Mouse (Mus musculus) ES-E14 (cell line): Measurements from ENCODE around the gene Fhl1. TPM values are rescaled to one million over a fixed set of nuclear protein-coding genes. Genes with fewer than 3 reads are reported as not detected.
A peak's percentile ranks its signal among the peaks of the same experiment; 100 is the strongest.

Experiments
- DNase-seq: peaks from one replicate; pipeline ENCODE4 v3.0.0-alpha.2; 2013; ENCODE audit warnings: low read depth, low spot score
- H3K27ac ChIP-seq: 2 replicates; pipeline ENCODE4 v1.5.1; 2012; ENCODE audit warnings: low read depth, mild to moderate bottlenecking, low read length, moderate library complexity, mixed read lengths; ENCODE audit not compliant: poor library complexity, insufficient read depth, severe bottlenecking
- H3K36me3 ChIP-seq: 2 replicates; pipeline ENCODE4 v1.6.1; 2012; ENCODE audit warnings: mild to moderate bottlenecking, low read length, moderate library complexity, mixed read lengths; ENCODE audit not compliant: control insufficient read depth, poor library complexity, insufficient read depth, severe bottlenecking
- H3K4me1 ChIP-seq, 2 experiments: fragments of 150-350 bp in 1 of 2; sonication (generic) in 1 of 2; 2 replicates each; pipeline ENCODE4 v1.6.1; 2012; ENCODE audit warnings: low read length in 2 of 2, mild to moderate bottlenecking in 1 of 2, mixed read lengths in 1 of 2; ENCODE audit not compliant: control insufficient read depth in 2 of 2, insufficient read depth in 2 of 2, poor library complexity in 1 of 2
- H3K4me3 ChIP-seq, 2 experiments: fragments of 150-350 bp in 1 of 2; sonication (generic) in 1 of 2; 2 replicates each; pipeline ENCODE4 v1.5.1; 2012; ENCODE audit warnings: low read length in 2 of 2, low read depth in 1 of 2, mild to moderate bottlenecking in 1 of 2, mixed read lengths in 1 of 2; ENCODE audit not compliant: insufficient read depth in 1 of 2, poor library complexity in 1 of 2, severe bottlenecking in 1 of 2
- H3K9ac ChIP-seq: 2 replicates; pipeline ENCODE4 v1.6.1; 2012; ENCODE audit warnings: low read depth, mild to moderate bottlenecking, low read length, mixed read lengths; ENCODE audit not compliant: poor library complexity, insufficient read depth, severe bottlenecking
- H3K9me3 ChIP-seq: fragments of 150-350 bp; sonication (generic); 2 replicates; pipeline ENCODE4 v1.6.1; 2012; ENCODE audit warnings: low read depth, mild to moderate bottlenecking, low read length; ENCODE audit not compliant: control insufficient read depth, insufficient read depth
- CHD2 ChIP-seq: IDR thresholded peaks from 2 replicates; pipeline ENCODE4 v1.6.1; 2014; ENCODE audit warnings: mild to moderate bottlenecking, low read depth, low read length, inconsistent platforms
- HCFC1 ChIP-seq: IDR thresholded peaks from 2 replicates; pipeline ENCODE4 v1.6.1; 2012; ENCODE audit warnings: low read length, inconsistent platforms, borderline replicate concordance; ENCODE audit not compliant: insufficient read depth
- MAFK ChIP-seq: IDR thresholded peaks from 2 replicates; pipeline ENCODE4 v1.6.1; 2014; ENCODE audit warnings: mild to moderate bottlenecking, low read depth, low read length, inconsistent platforms; ENCODE audit not compliant: insufficient read depth
- ZC3H11A ChIP-seq: IDR thresholded peaks from 2 replicates; pipeline ENCODE4 v1.6.1; 2012; ENCODE audit warnings: low read depth, mild to moderate bottlenecking, inconsistent platforms, low read length, borderline replicate concordance
- ZNF384 ChIP-seq: IDR thresholded peaks from 2 replicates; pipeline ENCODE4 v1.6.1; 2012; ENCODE audit warnings: low read depth, low read length, inconsistent platforms
- in situ Hi-C, 2 experiments: fragments of 600-800 bp; cut with MboI; formaldehyde crosslinking; loops; one replicate each; pipeline ENCODE4 v1.15.1; 2025; ENCODE audit warnings: low sequenced_read_pairs in 2 of 2, inconsistent platforms in 1 of 2; ENCODE audit not compliant: unreplicated experiment in 2 of 2
- total RNA-seq: library from RNA; depleted of rRNA; stranded (reverse); fragments of 300-350 nt; gene quantifications from 2 replicates; pipeline ENCODE4 v1.2.3, GENCODE M21; 2012

Fhl1 gene
- total RNA-seq, 1 experiment, result 42.7 TPM

GRCm38 (mm10) chrX:56728507-56728906 is 3.1 kb upstream of the Fhl1 start:
- Histone ChIP-seq H3K27ac (no peak overlapping the region), H3K9ac (no peak overlapping the region), H3K4me1 (no peaks in the 10 kb centered on the region), H3K9me3 (no peaks in the 10 kb centered on the region), H3K36me3 (no peaks in the 10 kb centered on the region), H3K4me3 (no peak overlapping the region)
- in situ Hi-C loops, result no loop called here
- TF ChIP-seq ZNF384 (no peak), MAFK (no peak), ZC3H11A (no peak)
- no peak for DNase-seq

- no peak for DNase-seq
- H3K9me3 ChIP-seq, result no peaks in the 10 kb centered on the region
- in situ Hi-C loops, result no loop called here
- H3K4me1 ChIP-seq, result no peaks in the 10 kb centered on the region
- 0 out of 2 replicates have a peak overlapping the region, but pooled peaks have one; percentile 18 for H3K27ac ChIP-seq
- peak overlapping the region; percentile 72 for H3K9ac ChIP-seq
- no peaks in the 10 kb centered on the region for H3K36me3 ChIP-seq
- peak overlapping the region; percentile 63 to 89 for H3K4me3 ChIP-seq
- no peak for TF ChIP-seq HCFC1
- no peak for TF ChIP-seq MAFK
- no peak for TF ChIP-seq ZNF384
- no peak for TF ChIP-seq CHD2
- TF ChIP-seq ZC3H11A, result no peak
These were observed 720 bp upstream of the Fhl1 start for GRCm38 (mm10) chrX:56730828-56731305.

GRCm38 (mm10) chrX:56732401-56732800 is 814 bp downstream of the Fhl1 start:
- no peak overlapping the region for H3K27ac ChIP-seq
- peak overlapping the region; percentile 69 to 89 for H3K4me3 ChIP-seq
- no peaks in the 10 kb centered on the region for H3K36me3 ChIP-seq
- no peaks in the 10 kb centered on the region for H3K9me3 ChIP-seq
- in situ Hi-C loops, result no loop called here
- H3K9ac ChIP-seq, result peak overlapping the region; percentile 71; the same call in 1 of the 2 replicates
- no peak for TF ChIP-seq ZC3H11A
- no peak for TF ChIP-seq MAFK
- no peak for TF ChIP-seq ZNF384
- no peak for TF ChIP-seq CHD2
- no peak for TF ChIP-seq HCFC1
- no peaks in the 10 kb centered on the region for H3K4me1 ChIP-seq
- no peak for DNase-seq

GRCm38 (mm10) chrX:56734436-56734835 is 2.8 kb downstream of the Fhl1 start:
- no peaks in the 10 kb centered on the region for H3K4me1 ChIP-seq
- H3K4me3 ChIP-seq, result no peak overlapping the region
- TF ChIP-seq ZNF384, result no peak
- TF ChIP-seq CHD2, result no peak
- TF ChIP-seq ZC3H11A, result no peak
- no peak for TF ChIP-seq MAFK
- TF ChIP-seq HCFC1, result no peak
- H3K27ac ChIP-seq, result no peak overlapping the region
- DNase-seq, result no peak
- H3K9ac ChIP-seq, result no peak overlapping the region
- H3K36me3 ChIP-seq, result no peaks in the 10 kb centered on the region
- in situ Hi-C loops, result no loop called here
- H3K9me3 ChIP-seq, result no peaks in the 10 kb centered on the region

GRCm38 (mm10) chrX:56736226-56736625 is 4.6 kb downstream of the Fhl1 start:
- no peak overlapping the region for H3K27ac ChIP-seq
- in situ Hi-C loops, result no loop called here
- no peak for TF ChIP-seq ZC3H11A
- no peak for TF ChIP-seq HCFC1
- no peak for TF ChIP-seq CHD2
- no peak for DNase-seq
- H3K4me1 ChIP-seq, result no peaks in the 10 kb centered on the region
- no peaks in the 10 kb centered on the region for H3K9me3 ChIP-seq
- H3K36me3 ChIP-seq, result no peaks in the 10 kb centered on the region
- no peak overlapping the region for H3K9ac ChIP-seq
- H3K4me3 ChIP-seq, result no peak overlapping the region
